Mouse (Mus musculus): ENCODE results near the gene Serpina3i.

- TF ChIP-seq CTCF (IDR thresholded peaks at IDR 0.05; ENCODE audit: extremely low read depth, insufficient read depth, low read length) (no peak), POLR2A (IDR thresholded peaks at IDR 0.05; ENCODE audit: extremely low read depth, insufficient read depth, low read length) (no peak)
Observed at GRCm38 (mm10) chr12:104305991-104306390, 43.1 kb downstream of the Serpina3i start.
